Mouse (Mus musculus): Measurements from ENCODE around the gene Trim8.

The Trim8 gene

GRCm38 (mm10) chr19:46480624-46481345 lies 20.7 kb upstream of the Trim8 start:
- DNase-seq, result no peak

DNA sequence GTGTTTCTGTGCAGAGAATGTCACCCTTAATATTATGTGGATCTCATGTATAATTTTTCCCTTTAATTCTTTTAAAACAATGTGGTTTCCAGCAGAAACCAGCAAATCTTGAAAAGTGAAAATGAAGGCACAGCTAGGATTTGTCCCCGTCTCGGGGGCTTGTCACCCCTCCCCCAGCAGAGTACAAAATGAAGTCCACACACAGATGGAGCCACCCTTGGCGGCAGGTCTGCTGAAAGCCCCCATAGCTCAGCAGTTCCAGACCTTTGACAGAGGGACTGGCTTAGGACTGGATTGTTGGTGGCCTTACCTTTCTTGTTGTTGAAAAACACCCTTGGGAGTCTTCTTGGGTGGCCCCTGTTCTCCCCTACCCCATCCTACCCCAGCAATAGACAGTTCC lies 20.1 kb upstream of the Trim8 start:
- no peak for DNase-seq

DNA sequence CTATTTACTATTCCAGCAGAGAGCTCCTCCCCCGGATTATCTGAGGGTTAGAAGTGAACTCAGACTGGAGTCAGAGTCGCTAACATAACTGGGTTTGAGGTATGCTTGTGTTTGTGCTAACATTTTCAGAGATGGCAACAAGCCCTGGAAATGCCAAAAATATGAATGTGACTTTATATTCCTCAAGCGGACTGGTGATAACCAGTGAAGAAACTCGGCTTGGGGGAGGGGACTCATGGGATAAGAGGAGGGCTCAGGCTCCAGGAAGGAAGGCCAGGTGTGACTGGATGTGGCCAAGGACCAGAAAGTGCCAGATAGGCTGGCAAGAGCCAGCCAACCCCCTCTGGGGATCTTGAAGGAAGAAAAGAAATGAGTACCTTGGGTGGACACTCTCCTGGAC lies 19.7 kb upstream of the Trim8 start:
- no peak for DNase-seq

- DNase-seq, result no peak
Measured at GRCm38 (mm10) chr19:46482896-46483516, 18.5 kb upstream of the Trim8 start.

DNA sequence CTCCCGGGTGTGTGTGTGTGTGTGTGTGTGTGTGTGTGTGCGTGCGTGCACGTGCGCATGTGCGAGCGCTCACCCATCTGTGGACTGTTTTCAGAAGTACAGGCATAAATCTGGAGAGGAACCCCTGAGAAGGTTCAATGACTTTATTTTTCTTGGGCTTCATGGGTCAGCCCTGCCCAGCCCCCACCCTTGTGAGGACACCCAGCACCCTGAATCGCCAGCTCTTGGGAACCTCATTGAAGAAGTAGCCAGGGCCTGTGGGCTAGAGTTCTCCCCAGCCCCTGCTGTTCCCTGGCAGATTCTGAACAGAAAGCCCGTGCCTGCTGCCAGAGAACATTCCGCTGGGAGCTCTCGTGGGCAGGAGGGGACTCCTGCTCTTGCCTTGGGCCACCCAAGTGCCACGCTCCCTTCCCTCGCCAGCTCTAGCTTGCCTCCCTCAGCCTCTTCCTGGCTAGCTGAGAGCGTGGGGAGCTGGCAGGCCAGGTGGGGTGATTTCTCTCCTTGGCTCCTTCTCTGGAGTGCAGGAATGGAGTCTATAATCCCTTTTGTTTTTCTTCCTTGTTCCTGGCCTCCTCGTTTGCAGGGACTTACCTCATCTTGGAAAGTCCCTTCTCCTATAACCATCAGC lies 17.7 kb upstream of the Trim8 start:
- DNase-seq, result no peak

DNA sequence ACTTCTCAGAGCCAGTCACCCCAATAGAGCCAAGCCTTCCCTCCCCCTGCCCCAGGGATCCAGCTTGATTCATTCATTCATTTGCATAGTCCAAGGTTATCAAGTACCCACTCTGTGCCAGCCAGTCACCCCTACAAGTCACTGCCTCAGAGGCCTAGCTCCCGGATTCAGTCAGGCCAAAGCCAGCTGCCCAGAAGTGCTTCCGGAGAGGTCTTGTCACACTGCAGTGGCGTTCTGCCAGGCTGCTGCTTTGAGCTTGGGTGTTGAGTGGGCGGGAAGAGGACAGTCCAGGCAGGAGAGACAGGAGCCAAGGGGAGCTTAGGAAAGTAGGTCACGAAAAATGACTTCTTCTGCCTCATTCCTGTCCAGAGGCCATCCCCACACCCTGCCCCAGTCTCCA lies 17.0 kb upstream of the Trim8 start:
- DNase-seq, result no peak

GRCm38 (mm10) chr19:46485847-46486246 lies 15.7 kb upstream of the Trim8 start:
- no peak for DNase-seq

DNA sequence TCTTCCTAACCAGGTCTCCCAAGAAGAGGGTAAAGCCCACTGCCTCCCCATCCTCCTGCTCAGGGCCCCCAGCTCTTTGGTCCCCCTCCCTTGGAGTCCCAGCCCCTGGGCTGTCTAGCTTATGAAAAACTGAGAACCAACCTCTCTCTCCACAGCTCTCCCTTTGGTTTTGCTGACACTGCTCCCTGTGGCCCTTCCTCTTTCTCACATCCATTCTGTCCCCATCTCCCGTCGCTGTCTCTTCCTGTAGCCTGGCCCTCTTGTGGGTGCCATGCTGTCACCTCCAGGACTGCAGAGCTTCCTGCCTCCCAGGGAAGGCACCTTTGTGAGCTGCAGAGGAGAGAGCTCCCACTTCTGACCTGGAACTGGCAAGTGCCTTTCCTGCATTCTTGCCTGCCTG lies 14.8 kb upstream of the Trim8 start:
- no peak for DNase-seq

DNA sequence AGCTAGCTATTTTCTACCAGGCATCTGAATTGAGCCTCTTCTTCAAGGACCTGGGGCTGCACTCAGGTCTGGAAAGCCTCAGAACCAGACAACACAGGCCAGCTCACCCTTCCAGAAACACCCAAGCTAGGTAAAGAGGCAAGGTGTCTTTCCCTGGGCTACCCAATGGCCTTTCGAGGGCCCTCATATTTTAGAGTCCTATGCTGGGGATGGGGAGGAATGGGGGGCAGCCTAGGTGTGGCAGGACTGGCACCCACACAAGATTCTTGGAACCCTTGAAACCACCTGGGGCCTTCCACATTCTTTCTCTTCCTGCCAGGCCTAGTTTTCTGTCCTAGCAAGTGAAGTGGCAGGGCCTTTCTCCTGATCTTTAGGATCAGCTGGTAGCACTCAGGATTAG lies 12.1 kb upstream of the Trim8 start:
- no peak for DNase-seq

GRCm38 (mm10) chr19:46490634-46491033 lies 10.9 kb upstream of the Trim8 start:
- DNase-seq, result no peak

DNA sequence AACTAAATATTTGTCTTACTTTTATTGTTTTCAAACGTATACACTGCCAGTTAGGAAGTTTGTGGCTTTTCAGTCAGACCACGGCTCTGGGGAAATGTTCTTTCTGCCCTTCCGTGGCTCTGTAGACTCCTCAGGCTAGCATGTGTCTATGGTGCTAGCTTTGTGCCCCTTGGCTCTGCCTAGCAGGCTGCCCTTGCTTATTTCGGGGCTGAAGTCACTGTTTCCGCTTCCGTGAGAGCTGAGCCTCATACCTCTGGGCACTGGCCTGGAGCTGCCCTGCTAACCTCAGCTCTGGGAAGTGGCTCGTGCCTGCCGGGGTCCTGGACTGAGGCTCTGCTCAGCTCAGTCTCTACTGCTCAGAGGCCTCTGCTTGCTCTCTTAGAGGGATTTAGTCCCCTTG lies 6.4 kb upstream of the Trim8 start:
- no peak for DNase-seq

DNA sequence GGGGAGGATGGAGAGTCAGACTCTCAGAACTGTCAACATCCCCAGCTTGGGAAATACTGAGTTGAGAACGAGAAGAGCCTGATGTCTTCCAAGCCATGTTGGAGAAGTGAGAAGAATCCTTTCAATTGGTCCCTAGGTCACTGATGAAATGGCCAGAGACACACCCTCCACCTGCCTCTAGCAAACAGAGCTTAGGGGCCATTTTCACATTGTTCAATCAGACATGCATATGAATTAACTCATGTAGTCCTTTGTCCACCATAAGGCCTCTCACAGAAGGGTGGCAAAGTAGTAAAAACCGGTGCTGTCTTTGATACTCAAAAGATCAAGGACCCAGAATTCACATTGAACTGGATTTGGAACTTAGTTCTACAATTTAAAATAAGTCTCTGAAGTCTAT lies 4.3 kb upstream of the Trim8 start:
- DNase-seq, result no peak

DNA sequence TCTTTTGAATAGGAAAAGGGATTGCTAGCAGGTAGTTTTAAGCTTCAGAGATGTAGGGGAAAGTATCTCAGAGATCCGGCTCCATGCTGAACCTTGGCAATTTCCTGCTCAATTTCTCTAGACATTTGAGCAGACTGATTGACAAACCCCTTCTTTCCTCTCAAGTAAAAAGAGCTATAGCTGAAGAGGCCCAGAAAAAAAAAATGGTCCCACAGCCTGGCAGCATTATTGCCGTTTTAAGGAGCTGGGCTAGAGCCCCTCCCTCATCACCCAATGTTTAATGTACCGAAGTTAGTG lies 2.0 kb upstream of the Trim8 start:
- no peak for DNase-seq

GRCm38 (mm10) chr19:46499836-46500580 lies 1.5 kb upstream of the Trim8 start:
- DNase-seq, result peak; percentile 94 to 98

DNA sequence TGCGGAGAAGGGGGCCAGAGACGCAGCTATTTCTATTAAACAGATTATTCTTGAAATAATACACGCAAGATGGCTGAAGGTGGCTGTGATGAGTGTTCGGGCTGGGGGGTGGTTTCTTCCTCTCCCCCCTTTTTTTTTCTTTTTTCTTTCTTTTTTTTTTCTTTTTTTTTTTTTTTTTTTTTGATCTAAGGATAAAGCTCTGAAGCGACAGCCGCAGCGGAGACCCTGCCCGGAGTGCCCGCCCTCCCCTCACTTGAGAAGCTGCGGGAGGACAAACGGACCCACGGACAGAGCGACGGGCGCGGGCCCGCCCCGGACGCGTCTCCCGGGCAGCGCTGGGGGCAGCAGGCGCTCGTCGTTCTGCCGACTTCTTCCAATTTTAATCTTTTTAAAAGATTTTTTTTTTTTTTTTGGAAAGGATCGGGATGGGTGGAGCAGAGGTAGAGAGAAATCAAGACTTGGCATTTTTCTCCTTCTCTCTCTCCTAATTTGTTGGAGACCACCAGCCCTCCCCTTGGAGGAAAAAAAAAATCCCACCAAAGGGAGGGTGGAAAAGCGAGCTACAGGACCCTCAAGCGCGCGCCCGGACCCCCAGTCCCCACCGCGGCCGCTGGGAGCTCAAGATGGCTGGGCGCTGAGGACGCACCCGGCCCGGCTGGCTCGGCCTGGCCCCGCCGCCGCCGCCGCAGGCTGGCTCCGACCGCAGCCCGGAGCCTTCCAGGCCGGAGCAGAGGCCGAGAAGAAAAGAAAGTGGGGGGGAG lies 741 bp upstream of the Trim8 start:
- DNase-seq, result peak; percentile 42 to 70

DNA sequence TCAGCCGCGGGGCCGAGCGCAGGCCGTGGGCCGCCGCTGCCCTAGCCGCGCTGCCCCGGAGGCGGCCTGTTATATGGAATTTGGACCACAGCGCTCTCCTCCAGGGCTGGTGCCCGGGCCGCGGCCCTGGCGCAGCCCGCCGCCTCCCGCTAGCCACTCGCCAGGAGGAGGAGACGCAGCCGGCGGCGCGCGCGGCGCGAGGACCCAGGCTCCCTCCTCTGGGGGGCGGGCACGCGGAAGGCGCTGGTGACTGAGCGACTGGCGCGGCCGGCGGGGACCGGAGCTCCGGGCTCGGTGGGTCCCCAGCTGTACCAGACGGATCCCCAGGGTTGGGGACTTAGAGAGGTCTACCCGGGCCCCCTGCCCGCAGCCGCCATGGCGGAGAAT lies 560 bp downstream of the Trim8 start:
- peak; percentile 89 to 90 for DNase-seq

DNA sequence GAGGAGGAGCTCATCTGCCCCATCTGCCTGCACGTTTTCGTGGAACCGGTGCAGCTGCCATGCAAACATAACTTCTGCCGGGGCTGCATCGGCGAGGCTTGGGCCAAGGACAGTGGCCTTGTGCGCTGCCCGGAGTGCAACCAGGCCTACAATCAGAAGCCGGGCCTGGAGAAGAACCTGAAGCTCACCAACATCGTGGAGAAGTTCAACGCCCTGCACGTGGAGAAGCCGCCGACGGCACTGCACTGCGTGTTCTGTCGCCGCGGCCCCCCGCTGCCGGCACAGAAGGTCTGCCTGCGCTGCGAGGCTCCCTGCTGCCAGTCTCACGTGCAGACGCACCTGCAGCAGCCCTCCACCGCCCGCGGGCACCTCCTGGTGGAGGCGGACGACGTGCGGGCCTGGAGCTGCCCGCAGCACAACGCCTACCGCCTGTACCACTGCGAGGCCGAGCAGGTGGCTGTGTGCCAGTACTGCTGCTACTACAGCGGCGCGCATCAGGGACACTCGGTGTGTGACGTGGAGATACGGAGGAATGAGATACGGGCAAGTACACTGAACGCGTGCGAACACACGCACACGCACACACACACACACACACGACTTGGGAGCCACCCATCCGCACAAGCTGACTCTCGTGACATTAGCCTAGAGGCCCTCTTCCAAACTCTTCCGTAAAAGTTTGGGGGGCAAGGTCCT lies 1.1 kb downstream of the Trim8 start:
- DNase-seq, result peak; percentile 92 to 96

DNA sequence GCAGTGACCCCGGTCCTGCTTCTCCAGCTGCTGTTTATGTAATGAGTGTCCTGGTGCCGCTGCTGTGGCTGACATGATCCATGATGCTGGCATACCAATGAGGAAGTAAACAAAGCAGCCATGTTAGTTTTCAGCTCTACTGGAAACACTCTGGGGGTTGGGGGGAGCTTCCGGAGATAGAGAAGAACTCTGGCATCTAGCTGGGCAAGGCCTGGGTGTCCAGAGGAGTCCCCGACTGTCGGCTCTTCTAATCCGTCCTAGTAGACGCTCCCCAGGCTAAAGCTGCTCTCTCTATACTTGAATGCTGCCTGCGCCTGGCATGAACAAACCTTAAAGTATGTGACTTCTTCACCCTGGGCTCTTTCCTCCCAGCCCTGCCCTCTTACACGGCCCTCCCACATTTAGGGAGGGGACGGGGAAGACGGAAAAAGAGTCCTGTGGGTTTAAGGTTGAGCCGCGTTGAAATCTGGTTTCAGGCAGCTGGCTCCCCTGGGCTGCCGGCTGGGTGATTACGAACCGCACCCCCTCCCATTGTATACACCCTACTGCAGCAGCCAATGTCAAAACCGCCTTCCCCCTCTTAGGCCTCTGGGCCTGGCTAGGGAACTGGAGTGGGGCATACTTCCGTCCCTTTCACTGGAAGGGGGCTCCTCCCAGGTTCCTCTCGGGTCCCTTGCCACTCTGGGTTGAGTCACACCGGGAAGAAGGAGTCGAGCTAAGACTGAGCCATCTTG lies 2.0 kb downstream of the Trim8 start:
- peak; percentile 82 to 89 for DNase-seq

GRCm38 (mm10) chr19:46504085-46504552 lies 2.6 kb downstream of the Trim8 start:
- no peak for DNase-seq

DNA sequence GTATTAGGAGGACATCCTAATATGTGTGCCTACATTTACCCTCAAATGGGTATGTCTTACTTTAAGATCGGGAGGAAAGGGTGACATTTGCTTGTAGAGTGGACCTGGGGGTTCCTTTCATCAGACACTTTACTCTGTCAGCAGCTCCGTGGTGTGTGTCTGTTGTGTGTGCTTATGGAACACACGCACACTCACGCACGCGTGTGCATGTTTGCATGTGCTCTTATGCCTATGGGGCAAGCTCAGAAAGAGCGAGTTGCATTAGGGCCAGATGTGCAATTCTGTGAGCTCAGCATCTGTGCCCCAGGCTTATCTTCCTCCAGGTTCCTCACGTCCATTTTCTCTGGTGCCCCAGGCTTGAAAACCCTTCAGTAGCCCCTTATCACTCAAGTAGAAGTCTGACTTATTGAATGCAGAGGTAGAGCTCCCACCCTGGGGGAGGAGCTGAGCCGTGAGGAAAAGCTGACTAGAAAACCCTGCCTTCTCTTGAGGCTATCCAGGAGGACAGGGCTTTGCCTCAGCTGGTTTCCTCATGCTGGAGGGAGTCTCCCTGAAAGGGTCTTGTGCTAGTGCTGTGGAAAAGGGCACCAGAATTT lies 3.4 kb downstream of the Trim8 start:
- DNase-seq, result no peak

Measured in thymus, postnatal 36 days (tissue).